Mouse (Mus musculus): Measurements from ENCODE around the gene Cgn.
"Not testable (repeated sequence)": the region's sequence is repeated elsewhere in the genome, so short reads cannot be mapped to it uniquely, and the experiment has no call there.

Cgn gene

GRCm38 (mm10) chr3:94792258-94792657, 6.0 kb upstream of the Cgn start:
- in situ Hi-C loops (cut with MboI, MseI): no loop called here

- in situ Hi-C loops (cut with MboI, MseI): no loop called here
Measured at GRCm38 (mm10) chr3:94789516-94789915, 3.2 kb upstream of the Cgn start.

DNA sequence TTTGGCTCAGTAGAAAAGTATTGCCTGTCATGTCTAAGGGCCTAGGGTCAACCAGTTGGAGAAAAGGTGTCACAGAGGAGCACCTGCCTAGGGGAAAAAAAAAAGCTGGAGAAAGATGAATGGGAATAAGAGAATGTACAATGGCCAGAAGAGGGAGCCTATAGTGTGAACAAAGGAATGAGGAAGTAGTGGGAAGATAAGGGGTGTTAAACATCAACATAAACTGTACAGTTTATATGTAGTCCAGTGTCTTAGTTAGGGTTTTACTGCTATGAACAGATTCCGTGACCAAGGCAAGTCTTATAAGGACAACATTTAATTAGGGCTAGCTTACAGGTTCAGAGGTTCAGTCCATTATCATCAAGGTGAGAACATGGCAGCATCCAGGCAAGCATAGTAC, 2.8 kb upstream of the Cgn start:
- in situ Hi-C loops (cut with MboI, MseI): no loop called here

DNA sequence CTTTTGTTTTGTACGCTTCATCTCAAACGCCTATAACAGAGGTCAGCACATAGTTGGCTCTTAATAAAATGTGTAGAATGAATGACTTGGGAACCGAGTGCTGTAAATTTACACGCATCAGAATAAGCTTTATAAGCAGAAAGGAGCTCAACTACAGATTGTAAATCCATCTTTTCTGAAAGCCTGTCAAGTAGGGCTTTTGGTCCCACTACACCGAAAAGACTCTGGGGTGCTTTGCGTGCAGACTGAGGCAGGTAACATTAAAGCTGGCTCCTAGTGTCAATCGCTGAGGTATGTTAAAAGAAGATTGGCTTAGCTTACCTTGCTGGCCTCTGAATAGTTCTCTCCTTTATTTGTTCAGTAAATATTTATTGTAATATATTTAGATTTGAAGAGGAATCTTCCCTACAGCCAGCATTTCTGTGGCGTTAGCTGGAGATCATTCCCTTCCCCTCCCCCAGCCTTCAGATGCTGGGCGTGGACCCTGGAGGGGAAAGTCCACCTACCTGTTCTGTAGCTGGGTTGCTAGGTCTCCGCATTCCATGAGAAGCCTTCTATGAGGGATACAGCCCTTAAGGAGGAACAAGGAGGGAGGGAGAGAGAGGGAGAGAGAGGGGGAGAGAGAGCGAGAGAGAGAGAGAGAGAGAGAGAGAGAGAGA, 959 bp upstream of the Cgn start:
- in situ Hi-C loops (cut with MboI, MseI): no loop called here

DNA sequence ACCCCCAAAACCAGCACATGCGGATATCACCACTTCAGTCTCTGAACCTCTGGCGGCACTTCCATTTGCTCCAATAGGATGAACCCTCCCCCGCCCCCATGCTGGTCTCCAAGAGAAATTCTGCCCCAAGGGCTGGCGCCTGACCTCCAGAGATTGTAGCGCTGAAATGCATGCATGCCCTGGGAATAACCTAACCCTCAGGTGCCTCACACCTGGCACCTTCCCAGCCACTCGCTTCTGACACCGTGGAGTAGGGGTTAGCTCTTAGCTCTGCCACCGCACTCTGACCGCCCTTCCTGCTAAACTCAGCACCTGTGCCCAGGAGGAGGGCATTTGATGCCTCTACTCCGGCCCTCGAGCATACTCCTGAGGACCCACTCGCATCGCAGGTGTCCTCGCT, 334 bp downstream of the Cgn start:
- in situ Hi-C loops (cut with MboI, MseI): no loop called here

DNA sequence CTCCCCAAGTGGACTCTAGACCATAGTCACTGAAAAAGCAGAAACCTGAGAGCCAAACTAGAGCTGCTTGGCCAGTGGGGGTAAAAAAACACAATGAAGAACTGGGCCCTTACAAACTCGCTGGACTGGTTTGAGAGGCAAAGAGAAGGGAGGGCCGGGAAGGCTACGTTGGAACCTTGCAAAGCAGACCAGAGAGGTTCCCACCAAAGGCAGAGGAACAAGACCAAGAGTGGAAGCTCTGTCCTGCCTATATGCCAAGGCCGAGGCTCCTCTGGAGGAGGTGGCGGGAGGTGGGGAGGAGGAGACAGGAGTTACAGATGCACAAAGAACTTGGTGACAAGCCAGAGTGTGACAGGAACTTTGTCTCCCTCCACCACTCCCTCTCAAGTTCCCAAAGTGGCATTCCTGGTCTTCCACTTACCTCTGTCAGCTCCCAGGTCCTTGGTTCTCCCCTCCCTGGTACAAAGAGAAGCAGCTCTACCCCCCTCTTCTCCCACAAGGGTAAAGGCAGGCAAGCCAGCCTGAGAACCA, 2.1 kb downstream of the Cgn start:
- in situ Hi-C loops (cut with MboI, MseI): no loop called here

DNA sequence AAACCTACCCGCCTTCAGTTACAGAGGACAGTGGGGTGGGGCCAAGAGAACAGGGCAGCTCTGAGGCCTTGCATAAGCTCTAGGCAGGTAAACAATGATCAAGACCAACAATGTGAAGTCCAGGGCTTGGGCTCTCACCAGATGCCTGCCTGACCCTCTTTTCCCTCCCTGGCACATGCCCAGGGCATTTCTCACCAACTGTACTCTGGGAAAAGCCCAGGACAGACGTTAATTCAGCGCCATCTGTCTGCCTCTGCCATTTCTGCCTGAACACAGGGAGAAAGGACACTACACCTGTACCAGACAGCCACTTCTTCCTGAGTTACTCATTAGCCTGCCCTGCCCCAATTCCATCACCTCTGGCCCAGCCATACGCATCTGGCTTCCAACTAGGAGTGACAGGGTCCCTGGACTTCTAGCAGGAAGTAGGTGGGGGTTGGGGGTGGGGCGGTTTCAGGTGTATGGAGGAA, 2.8 kb downstream of the Cgn start:
- in situ Hi-C loops (cut with MboI, MseI): no loop called here

DNA sequence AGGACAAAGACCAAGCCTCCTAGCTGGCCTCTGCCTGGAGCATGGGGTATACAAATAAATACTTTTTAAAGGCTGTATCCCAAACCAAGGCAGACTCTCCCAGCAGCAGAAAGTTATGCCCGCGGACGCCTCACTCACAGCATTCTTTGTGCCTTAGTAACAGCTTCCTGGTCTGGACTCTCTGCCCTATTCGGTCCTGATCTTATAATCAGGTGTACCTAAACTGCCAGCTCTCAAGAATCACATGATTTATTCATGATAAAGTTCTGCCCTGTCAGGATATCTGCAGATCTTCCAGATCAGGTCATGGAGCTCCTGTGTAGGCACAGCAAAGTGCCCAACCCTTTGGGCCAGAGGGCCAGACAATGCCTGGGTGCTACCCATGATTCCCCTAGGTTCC, 3.4 kb downstream of the Cgn start:
- in situ Hi-C loops (cut with MboI, MseI): no loop called here

DNA sequence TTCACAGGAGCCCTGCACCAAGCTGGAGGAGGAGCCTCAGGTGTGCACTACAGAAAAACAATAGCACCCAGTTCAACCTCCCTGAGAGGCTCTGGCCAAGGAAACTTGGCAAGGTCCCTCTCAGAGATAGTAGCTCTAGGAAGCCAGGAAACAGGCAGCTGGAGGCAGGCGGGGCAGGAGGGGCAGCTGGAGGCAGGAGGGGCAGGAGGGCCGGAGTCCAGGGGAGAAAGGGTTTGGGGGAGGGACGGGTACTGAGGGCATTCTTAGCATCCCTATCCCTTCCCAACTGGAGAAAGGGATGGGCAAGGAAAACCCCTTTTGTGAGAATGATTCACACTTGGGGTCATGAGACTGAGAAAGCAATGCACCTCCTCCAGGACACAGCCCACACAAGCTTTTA, 4.9 kb downstream of the Cgn start:
- in situ Hi-C loops (cut with MboI, MseI): no loop called here

- in situ Hi-C loops (cut with MboI, MseI): no loop called here
Measured at GRCm38 (mm10) chr3:94775886-94776285, 10.4 kb downstream of the Cgn start.

GRCm38 (mm10) chr3:94774039-94774438, 12.3 kb downstream of the Cgn start:
- in situ Hi-C loops (cut with MboI, MseI): no loop called here

GRCm38 (mm10) chr3:94765456-94765855, 20.8 kb downstream of the Cgn start:
- in situ Hi-C loops (cut with MboI, MseI): not testable (repeated sequence)

DNA sequence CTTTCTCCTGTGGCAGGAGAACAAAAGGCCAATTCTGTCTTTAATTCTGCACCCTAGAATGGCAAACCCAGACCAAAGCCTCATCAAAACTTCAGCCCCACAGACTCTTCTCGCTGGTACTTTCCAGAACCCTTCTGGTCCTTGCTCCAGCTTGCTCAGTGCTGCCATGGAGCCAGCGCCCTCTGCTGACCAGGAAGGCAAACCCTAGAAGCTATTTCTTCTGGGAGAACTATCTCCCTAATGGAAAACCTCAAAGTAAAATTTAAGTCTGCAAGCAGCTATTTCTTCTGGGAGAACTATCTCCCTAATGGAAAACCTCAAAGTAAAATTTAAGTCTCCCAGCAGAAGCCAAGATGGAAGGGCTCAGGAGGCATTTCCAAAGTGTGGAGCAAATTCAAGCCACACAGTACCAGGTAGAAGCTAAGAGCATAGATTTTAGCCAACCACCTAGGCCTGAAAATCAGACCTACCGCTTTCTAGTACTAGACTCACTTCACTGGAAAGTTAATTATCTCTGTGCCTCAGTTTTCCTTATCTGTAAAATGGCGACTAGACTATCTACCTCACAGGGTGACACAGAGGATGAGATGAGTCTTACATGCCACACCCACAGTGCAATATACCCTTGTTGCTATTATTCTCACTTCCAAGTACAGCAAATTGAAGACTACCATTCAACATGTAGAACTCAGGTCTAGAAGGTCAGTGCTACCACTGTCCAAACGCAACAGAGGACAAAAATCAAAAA, 21.6 kb downstream of the Cgn start:
- in situ Hi-C loops (cut with MboI, MseI): loop anchor here (5.0 kb wide), 1 partner anchor 102 kb away; no protein-coding TSS in a partner anchor

DNA sequence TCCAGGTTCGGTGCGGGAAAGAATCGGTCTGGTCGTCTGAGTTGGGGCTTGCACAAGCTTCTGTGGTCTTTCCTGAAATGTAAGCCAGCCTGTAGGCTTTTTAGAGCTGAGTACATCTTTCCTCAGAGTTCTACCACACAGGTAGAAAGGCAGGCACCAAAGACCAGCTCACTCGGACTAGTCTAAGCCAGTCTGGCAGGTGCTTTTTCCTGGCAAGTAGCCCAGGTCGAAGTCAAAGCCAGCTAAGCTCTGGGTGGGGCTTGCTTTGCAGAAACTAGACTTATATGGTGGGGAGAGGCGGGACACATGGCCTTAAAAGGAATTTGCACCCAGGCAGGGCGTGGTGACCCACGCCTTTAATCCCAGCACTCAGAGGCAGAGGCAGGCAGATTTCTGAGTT, 27.9 kb downstream of the Cgn start:
- in situ Hi-C loops (cut with MboI, MseI): not testable (repeated sequence)

DNA sequence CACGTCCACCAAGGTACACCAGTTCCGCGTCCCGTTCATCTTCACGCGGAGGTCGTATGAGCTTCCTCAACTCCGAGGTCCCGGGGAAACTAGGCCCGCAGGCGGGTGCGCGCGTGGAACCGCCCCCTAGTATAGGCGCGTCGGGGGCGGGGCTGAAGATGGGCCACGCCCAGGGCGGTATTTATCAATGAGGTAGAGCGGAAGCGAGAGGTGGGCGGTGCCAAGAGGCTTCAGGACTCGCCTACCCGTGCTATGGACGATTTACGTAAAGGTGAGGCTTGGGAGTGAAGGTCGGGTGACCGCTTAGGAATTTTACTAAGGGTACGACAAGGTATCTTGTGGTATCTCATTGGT, 28.3 kb downstream of the Cgn start:
- in situ Hi-C loops (cut with MboI, MseI): not testable (repeated sequence)

GRCm38 (mm10) chr3:94757251-94758055, 28.8 kb downstream of the Cgn start:
- in situ Hi-C loops (cut with MboI, MseI): not testable (repeated sequence)

GRCm38 (mm10) chr3:94745691-94746090, 40.6 kb downstream of the Cgn start:
- in situ Hi-C loops (cut with MboI, MseI): no loop called here

GRCm38 (mm10) chr3:94723637-94724036, 62.7 kb downstream of the Cgn start:
- in situ Hi-C loops (cut with MboI, MseI): not testable (repeated sequence)

DNA sequence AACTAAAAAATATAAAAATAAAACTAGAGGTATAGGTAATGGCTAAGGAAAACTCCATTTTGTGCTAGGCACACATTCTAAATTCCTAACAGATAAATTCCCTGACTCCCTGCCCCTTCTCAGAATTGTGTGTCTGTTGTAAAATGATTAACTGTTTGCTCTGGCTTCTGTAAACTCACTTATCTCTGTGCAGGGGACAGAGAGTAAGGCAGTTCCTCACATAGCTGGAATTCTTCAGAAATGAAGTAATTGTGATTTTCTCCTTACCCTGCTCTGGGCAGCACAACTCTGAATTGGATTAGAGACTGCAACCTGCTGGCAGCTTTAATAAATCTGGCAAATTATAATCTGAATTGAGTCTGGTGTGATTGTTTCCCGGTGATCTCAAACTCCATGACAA, 68.0 kb downstream of the Cgn start:
- in situ Hi-C loops (cut with MboI, MseI): not testable (repeated sequence)

GRCm38 (mm10) chr3:94713424-94713823, 72.9 kb downstream of the Cgn start:
- in situ Hi-C loops (cut with MboI, MseI): not testable (repeated sequence)

DNA sequence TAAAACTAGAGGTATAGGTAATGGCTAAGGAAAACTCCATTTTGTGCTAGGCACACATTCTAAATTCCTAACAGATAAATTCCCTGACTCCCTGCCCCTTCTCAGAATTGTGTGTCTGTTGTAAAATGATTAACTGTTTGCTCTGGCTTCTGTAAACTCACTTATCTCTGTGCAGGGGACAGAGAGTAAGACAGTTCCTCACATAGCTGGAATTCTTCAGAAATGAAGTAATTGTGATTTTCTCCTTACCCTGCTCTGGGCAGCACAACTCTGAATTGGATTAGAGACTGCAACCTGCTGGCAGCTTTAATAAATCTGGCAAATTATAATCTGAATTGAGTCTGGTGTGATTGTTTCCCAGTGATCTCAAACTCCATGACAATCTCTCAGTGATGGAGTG, 75.7 kb downstream of the Cgn start:
- in situ Hi-C loops (cut with MboI, MseI): not testable (repeated sequence)
